Mouse (Mus musculus) limb, embryonic 13.5 days (tissue): ENCODE measurements around the gene Gm48551. TPM values are rescaled to one million over a fixed set of nuclear protein-coding genes. Genes with fewer than 3 reads are reported as not detected.

ENCODE experiments used
- ATAC-seq: fragments of 200-750 bp; cut with Nextera tagmentation; 2 replicates; pipeline ENCODE4 v1.8.0; 2017; ENCODE audit warnings: low read depth, moderate number of reproducible peaks, moderate TSS enrichment; ENCODE audit not compliant: low FRiP score
- H3K27ac ChIP-seq: fragments of 300-500 bp; sonication (generic); 2 replicates; pipeline ENCODE4 v1.5.1; 2015; ENCODE audit warnings: inconsistent platforms, mild to moderate bottlenecking, moderate library complexity
- H3K27me3 ChIP-seq: fragments of 300-500 bp; sonication (generic); 2 replicates; pipeline ENCODE4 v1.6.1; 2015; ENCODE audit warnings: mild to moderate bottlenecking, inconsistent platforms
- H3K36me3 ChIP-seq: fragments of 300-500 bp; sonication (generic); 2 replicates; pipeline ENCODE4 v1.6.1; 2015; ENCODE audit warnings: inconsistent platforms, mild to moderate bottlenecking, moderate library complexity
- H3K4me1 ChIP-seq: fragments of 300-500 bp; sonication (generic); 2 replicates; pipeline ENCODE4 v1.6.1; 2015; ENCODE audit warnings: inconsistent platforms
- H3K4me2 ChIP-seq: fragments of 300-500 bp; sonication (generic); replicated peaks from 2 replicates; pipeline ENCODE4 v1.6.1; 2015; ENCODE audit warnings: inconsistent platforms, mild to moderate bottlenecking, moderate library complexity
- H3K4me3 ChIP-seq: fragments of 300-500 bp; sonication (generic); 2 replicates; pipeline ENCODE4 v1.5.1; 2015; ENCODE audit warnings: moderate library complexity, mild to moderate bottlenecking, inconsistent platforms
- H3K9ac ChIP-seq: fragments of 300-500 bp; sonication (generic); 2 replicates; pipeline ENCODE4 v1.6.1; 2015; ENCODE audit warnings: mild to moderate bottlenecking, inconsistent platforms
- H3K9me3 ChIP-seq: fragments of 300-500 bp; sonication (generic); 2 replicates; pipeline ENCODE4 v1.6.1; 2016; ENCODE audit warnings: inconsistent platforms
- WGBS: fragments of 180-500 bp; shearing (Covaris S2); methylation state at CpG from one replicate; pipeline ENCODE4 v1.1.7; 2015; 5-methylcytosine and 5-hydroxymethylcytosine counted together
- polyA plus RNA-seq: library from polyadenylated mRNA; unstranded; fragments of >200 nt; fragmentation: Nextera tagmentation; extraction: Ambion mirVana; gene quantifications from 2 replicates; pipeline ENCODE4 v1.2.1, GENCODE M21; 2015

Gene Gm48551
- polyA plus RNA-seq, 1 experiment from 2014 or later: 4.0 TPM

- ATAC-seq: peak; percentile 77
- peak within 1 kb of the TSS; percentile 94 for H3K9ac ChIP-seq
Measured at GRCm38 (mm10) chr10:81377793-81378552, 6.3 kb upstream of the Gm48551 start, which contains the start of gene Fzr1. Gene Fzr1 (minus strand): TSS chr10:81378516.

DNA sequence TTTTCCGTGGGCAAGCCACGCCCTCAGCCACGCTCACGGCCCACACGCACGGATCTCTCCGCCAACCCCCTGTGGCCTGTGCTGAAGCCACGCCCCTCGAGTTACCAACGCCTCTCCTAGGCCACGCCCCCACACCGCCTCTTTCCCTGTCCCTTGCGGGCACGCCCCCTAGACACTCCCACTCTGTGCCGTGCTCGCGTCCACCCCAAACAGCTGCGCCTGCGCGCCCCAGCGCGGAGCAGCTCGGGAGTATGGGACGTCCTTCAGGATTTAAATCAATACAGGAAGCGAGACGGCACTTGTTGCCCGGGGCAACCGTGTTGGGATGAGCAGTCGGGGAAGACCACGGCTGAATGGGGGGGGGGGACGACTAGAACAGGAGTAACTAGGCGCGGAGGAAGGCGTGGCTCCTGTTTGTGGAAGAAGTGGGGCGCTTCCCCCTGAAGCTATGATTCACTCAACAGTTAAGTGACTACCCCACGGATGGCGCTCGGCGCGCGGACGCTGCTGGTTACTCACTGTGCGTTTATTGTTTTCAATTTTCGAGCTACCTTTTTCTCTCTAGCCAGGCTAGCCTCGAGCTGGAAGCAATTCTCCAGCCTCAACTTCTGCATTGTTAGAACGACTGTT, 5.6 kb upstream of the Gm48551 start:
- WGBS: under 1% methylated on average over 46 of the region's 46 CpGs
- ATAC-seq: peak; percentile 96
- peaks cover 26% of the 10 kb centered on the region for H3K36me3 ChIP-seq

More at GRCm38 (mm10) chr10:81377793-81378552, 6.3 kb upstream of the Gm48551 start, which contains the start of gene Fzr1:
- peak within 1 kb of the TSS; percentile 78 for H3K27ac ChIP-seq
- H3K27me3 ChIP-seq: no peaks in the 10 kb centered on the region
- peak within 1 kb of the TSS; percentile 82 for H3K4me2 ChIP-seq
- WGBS: under 1% methylated on average over 56 of the region's 59 CpGs
- H3K36me3 ChIP-seq: peaks cover 33% of the 10 kb centered on the region
- H3K4me1 ChIP-seq: peaks cover 30% of the 10 kb centered on the region
- peak within 1 kb of the TSS; percentile 83 for H3K4me3 ChIP-seq
- H3K9me3 ChIP-seq: no peaks in the 10 kb centered on the region

DNA sequence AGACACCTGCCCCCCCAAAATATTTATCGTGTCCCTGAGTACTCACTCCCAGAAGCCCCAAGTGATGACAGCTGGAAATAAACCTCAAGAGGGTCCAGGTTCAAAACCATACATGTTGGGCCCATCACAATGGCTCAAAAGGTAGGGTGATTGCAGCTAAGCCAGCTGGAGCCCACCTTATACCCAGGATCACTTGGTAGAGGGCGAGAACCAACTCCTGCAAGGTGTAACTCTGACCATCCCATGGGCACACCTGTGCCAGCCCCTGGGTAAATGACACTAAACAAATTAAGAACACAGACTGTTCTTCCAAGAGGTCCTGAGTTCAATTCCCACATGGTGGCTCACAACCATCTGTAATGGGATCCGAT, 5.1 kb upstream of the Gm48551 start:
- H3K4me2 ChIP-seq: peak overlapping the region; percentile 69
- peak overlapping the region; percentile 83 for H3K4me3 ChIP-seq
- WGBS: 58% methylated on average over 3 of the region's 3 CpGs
- H3K27ac ChIP-seq: peak overlapping the region; percentile 78
- ATAC-seq: no peak
- H3K9ac ChIP-seq: peak overlapping the region; percentile 59
- no peaks in the 10 kb centered on the region for H3K9me3 ChIP-seq
- peaks cover 30% of the 10 kb centered on the region for H3K4me1 ChIP-seq
- peaks cover 21% of the 10 kb centered on the region for H3K36me3 ChIP-seq
- H3K27me3 ChIP-seq: no peaks in the 10 kb centered on the region

More for the DNA sequence above, 5.6 kb upstream of the Gm48551 start:
- Histone ChIP-seq H3K27ac (peak overlapping the region; percentile 78), H3K9ac (peak overlapping the region; percentile 59), H3K4me1 (peaks cover 30% of the 10 kb centered on the region), H3K4me3 (peak overlapping the region; percentile 83), H3K4me2 (peak overlapping the region; percentile 69), H3K9me3 (no peaks in the 10 kb centered on the region), H3K27me3 (no peaks in the 10 kb centered on the region)

DNA sequence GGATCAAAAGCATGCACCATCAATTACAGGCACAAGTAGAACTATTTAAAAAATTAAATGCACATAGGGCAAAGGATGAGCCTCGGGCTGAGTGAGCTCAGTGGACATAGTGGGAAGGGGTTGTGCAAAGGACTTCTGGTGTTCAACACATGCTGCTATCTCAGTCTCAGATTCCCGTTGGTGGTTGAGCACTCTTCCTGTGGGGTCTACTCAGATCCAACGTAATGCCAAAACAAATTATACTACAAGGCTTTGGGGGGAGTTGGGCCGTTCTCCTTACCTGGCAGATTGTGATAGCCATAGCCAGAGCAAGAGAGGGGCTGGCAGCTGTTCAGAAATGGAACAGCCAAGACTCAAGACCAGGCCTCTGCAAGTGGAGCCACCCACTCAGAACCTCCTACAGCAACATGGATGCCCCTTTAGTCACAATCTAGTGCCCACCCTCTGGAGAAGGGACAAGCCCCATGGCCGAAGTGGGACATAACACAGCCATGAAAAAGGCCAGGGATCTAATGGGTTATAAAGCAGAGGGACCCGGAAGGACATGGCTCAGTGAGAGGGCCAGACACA, 4.4 kb upstream of the Gm48551 start:
- Histone ChIP-seq H3K27ac (no peak overlapping the region), H3K4me2 (no peak overlapping the region), H3K27me3 (no peaks in the 10 kb centered on the region), H3K4me3 (no peak overlapping the region; the same call in 1 of the 2 replicates), H3K4me1 (peaks cover 31% of the 10 kb centered on the region), H3K9me3 (no peaks in the 10 kb centered on the region), H3K9ac (no peak overlapping the region), H3K36me3 (peaks cover 15% of the 10 kb centered on the region)
- ATAC-seq: no peak
- 87% methylated on average over 6 of the region's 6 CpGs for WGBS

- Histone ChIP-seq H3K4me1 (peaks cover 27% of the 10 kb centered on the region), H3K36me3 (peaks cover 14% of the 10 kb centered on the region), H3K27me3 (no peaks in the 10 kb centered on the region), H3K4me3 (no peak overlapping the region), H3K27ac (no peak overlapping the region), H3K9me3 (no peaks in the 10 kb centered on the region), H3K9ac (no peak overlapping the region), H3K4me2 (no peak overlapping the region)
- 77% methylated on average over 5 of the region's 5 CpGs for WGBS
- ATAC-seq: no peak
Measured at GRCm38 (mm10) chr10:81382039-81382438, 2.2 kb upstream of the Gm48551 start.

DNA sequence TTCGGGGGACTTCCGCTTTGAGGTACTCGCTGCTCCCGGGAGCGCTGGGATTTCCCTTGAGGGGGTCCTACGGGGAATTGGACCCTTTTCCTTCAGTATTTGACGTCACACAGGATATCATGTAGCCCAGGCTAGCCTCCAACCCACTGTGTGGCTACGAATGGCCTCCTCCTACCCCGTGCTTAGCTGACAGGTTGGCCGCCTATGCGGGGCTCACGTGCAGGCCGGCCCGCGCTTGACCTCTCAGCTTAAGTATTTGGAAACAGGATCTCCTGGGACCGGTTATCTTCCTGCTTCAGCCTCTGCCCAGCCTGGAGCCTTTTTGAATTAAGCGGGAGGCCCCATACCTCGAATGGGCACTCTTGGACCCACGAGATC, 328 bp downstream of the Gm48551 start:
- Histone ChIP-seq H3K9me3 (no peaks in the 10 kb centered on the region), H3K9ac (peak overlapping the region; percentile 84), H3K36me3 (peaks cover 37% of the 10 kb centered on the region), H3K4me3 (peak overlapping the region; percentile 80), H3K4me2 (peak overlapping the region; percentile 88), H3K27me3 (no peaks in the 10 kb centered on the region), H3K27ac (peak overlapping the region; percentile 63), H3K4me1 (peaks cover 13% of the 10 kb centered on the region)
- WGBS: 1% methylated on average over 19 of the region's 19 CpGs
- ATAC-seq: peak; percentile 21; the same call in 1 of the 2 replicates

GRCm38 (mm10) chr10:81385603-81386306, 1.5 kb downstream of the Gm48551 start:
- Histone ChIP-seq H3K4me3 (peak overlapping the region; percentile 80), H3K36me3 (peaks cover 37% of the 10 kb centered on the region), H3K9me3 (no peaks in the 10 kb centered on the region), H3K27me3 (no peaks in the 10 kb centered on the region), H3K4me1 (peaks cover 13% of the 10 kb centered on the region), H3K27ac (no peak overlapping the region), H3K9ac (peak overlapping the region; percentile 84), H3K4me2 (peak overlapping the region; percentile 88)
- ATAC-seq: no peak
- whole genome bisulfite sequencing: 86% methylated on average over 22 of the region's 22 CpGs

DNA sequence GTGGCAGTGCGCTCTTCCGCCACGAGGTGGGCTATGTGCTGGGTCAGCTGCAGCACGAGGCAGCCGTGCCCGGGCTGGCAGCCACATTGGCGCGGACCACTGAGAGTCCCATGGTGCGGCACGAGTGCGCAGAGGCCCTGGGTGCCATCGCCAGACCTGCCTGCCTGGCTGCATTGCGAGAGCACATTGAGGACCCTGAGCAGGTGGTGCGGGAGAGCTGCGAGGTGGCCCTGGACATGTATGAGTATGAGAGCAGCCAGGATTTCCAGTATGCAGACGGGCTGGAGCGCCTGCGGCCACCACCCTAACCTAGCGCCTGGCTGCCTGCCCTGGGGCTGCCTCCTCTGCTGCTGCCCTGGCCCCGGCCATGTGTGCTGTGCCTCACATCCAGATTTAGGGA, 3.5 kb downstream of the Gm48551 start:
- no peak for ATAC-seq

GRCm38 (mm10) chr10:81388505-81389055, 4.3 kb downstream of the Gm48551 start, which contains the start of gene Gm48552:
Gene Gm48552 (plus strand): TSS chr10:81389005.
- 87% methylated on average over 5 of the region's 5 CpGs for WGBS
- Histone ChIP-seq H3K4me1 (peaks cover 23% of the 10 kb centered on the region), H3K9ac (0 out of 2 replicates have a peak within 1 kb of the TSS, but pooled peaks have one; percentile 8), H3K4me2 (no peak within 1 kb of the TSS), H3K27me3 (no peaks in the 10 kb centered on the region), H3K27ac (no peak within 1 kb of the TSS), H3K9me3 (no peaks in the 10 kb centered on the region), H3K36me3 (peaks cover 37% of the 10 kb centered on the region), H3K4me3 (no peak within 1 kb of the TSS)
- ATAC-seq: no peak

More for the DNA sequence above, 3.5 kb downstream of the Gm48551 start:
- H3K36me3 ChIP-seq: peaks cover 37% of the 10 kb centered on the region
- WGBS: 93% methylated on average over 20 of the region's 20 CpGs
- no peak overlapping the region for H3K4me3 ChIP-seq
- no peak overlapping the region for H3K27ac ChIP-seq
- H3K27me3 ChIP-seq: no peaks in the 10 kb centered on the region
- H3K4me2 ChIP-seq: no peak overlapping the region
- peaks cover 15% of the 10 kb centered on the region for H3K4me1 ChIP-seq
- no peaks in the 10 kb centered on the region for H3K9me3 ChIP-seq
- H3K9ac ChIP-seq: no peak overlapping the region

- no peaks in the 10 kb centered on the region for H3K9me3 ChIP-seq
- H3K9ac ChIP-seq: 0 out of 2 replicates have a peak overlapping the region, but pooled peaks have one; percentile 8
- peaks cover 37% of the 10 kb centered on the region for H3K36me3 ChIP-seq
- no peak overlapping the region for H3K4me2 ChIP-seq
- H3K27me3 ChIP-seq: no peaks in the 10 kb centered on the region
- H3K27ac ChIP-seq: no peak overlapping the region
- H3K4me3 ChIP-seq: no peak overlapping the region
- ATAC-seq: no peak
- peaks cover 30% of the 10 kb centered on the region for H3K4me1 ChIP-seq
- 64% methylated on average over 3 of the region's 3 CpGs for WGBS
Measured at GRCm38 (mm10) chr10:81389373-81389772, 5.1 kb downstream of the Gm48551 start.
